Mouse (Mus musculus) T-helper 17 cell (primary cell): ENCODE measurements around the gene Pabpn1.

Experiments
- in situ Hi-C, 2 experiments: fragments of 300-600 bp; cut with MboI, MseI; formaldehyde crosslinking; loops; 1 replicate in 1 of 2; 2 replicates in 1 of 2; pipeline ENCODE4 v1.15.1; 2025; ENCODE audit warnings: high pct_unique_total_duplicates in 2 of 2

Gene Pabpn1

GRCm38 (mm10) chr14:54892200-54892599, at the start of gene Pabpn1:
Gene Pabpn1, plus strand, starts transcription at chr14:54892500.
- in situ Hi-C loops: no loop called here

DNA sequence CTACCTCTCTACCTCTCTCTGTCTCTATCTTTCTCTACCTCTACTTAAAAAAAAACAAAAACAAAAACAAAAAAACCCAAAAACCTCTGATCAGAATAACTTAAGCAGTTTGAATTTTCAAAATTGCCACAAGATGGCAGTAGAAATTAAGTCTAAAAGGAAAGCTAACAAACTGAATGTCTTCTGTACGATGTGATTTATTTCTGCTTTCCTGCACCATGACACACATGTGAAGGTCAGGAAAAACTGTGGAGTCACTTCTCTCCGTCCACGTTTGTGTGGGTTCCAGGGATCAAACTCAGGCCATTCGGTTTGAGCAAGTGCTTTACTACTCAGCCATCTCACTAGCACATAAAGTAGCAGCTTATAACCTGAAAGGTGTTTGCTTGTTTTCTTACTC, 48.8 kb upstream of the Pabpn1 start:
- in situ Hi-C loops: loop anchor here in 1 of 2 experiments (5.0 kb wide), 1 partner anchor 94 kb away; the partner anchor contains the start of gene Cmtm5

DNA sequence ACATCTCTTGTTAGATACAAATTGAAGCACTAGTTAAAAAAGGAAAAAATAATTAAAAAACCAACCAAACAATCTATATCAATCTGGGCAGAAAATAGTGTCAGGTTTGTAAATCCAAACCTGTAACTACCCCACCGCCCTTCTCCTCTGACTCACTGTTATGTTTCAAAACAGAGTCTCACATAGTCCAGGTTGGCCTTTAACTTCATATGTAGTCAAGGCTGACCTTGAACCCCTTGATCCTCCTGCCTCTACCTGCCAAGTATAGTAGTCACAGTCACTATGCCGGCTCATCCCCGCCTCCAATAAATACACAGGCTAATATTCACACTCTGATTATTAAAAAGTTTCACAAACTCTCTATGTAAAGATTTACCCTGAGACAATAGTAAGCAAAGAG, 36.6 kb upstream of the Pabpn1 start:
- in situ Hi-C loops: no loop called here

DNA sequence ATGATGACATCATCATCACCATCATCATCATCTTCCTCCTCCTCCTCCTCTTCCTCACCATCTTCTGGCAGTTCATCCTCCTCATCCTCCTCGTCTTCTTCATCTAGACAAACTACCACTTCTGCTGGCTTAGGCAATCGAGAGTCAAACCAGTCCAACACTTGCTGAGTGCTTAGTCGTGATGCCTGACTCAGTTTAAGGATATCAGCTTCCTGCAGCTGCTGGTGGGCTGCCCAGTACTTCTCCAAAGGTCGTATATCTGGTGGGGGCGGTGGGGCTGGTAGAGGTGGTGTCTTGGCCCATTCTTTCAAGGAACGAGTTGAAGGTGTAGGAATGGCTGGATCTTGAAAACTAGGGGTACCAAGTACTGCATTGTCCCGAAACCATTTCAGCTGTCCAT, 35.6 kb upstream of the Pabpn1 start:
- in situ Hi-C loops: no loop called here

- in situ Hi-C loops: no loop called here
Observed at GRCm38 (mm10) chr14:54857891-54858290, 34.4 kb upstream of the Pabpn1 start.

GRCm38 (mm10) chr14:54860511-54860910, 31.8 kb upstream of the Pabpn1 start:
- in situ Hi-C loops: no loop called here

GRCm38 (mm10) chr14:54863501-54864312, 28.6 kb upstream of the Pabpn1 start:
- in situ Hi-C loops: no loop called here

- in situ Hi-C loops: no loop called here
Observed at GRCm38 (mm10) chr14:54864313-54865036, 27.8 kb upstream of the Pabpn1 start.

DNA sequence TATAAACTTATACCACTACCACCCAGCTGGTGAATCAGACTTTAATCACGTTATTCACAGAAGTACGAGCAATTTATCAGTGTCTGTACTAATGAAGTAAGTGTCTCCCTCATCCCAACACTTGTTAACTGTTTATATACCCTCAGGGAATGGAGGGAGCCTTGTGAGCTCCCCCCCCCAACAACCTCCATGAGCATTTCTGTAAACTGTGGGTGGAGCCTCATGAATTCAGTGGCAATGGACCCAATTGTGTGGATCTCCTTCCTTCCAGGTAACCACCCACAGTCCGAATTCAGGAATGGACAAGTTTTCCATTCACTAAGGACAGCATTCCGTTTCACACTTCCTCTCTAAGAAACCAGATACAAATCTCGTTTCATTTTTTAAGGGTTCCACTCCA, 26.7 kb upstream of the Pabpn1 start:
- in situ Hi-C loops: no loop called here

GRCm38 (mm10) chr14:54866268-54866667, 26.0 kb upstream of the Pabpn1 start:
- in situ Hi-C loops: no loop called here

DNA sequence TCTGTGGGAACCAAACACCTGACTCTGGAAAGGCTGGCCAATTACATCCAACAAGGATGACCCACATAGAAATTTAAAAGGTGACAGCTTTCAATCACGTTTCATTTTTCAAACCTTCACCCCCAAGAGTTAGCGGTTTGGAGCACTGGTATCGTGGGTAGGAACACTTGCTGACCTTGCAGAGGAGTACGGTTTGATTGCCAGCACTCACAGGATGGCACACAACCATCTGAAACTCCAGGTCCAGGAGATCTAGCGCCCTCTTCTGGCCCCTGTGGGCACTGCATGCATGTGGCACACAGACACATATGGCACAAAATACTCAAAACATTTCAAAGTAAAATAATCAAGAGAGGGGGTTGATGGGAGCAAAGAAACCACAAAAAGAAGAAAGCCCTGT, 25.4 kb upstream of the Pabpn1 start:
- in situ Hi-C loops: no loop called here

- in situ Hi-C loops: no loop called here
Observed at GRCm38 (mm10) chr14:54868026-54868425, 24.3 kb upstream of the Pabpn1 start.

- in situ Hi-C loops: no loop called here
Observed at GRCm38 (mm10) chr14:54870861-54871260, 21.4 kb upstream of the Pabpn1 start, which contains the start of gene Homez. Gene Homez, minus strand, starts transcription at chr14:54870961.

DNA sequence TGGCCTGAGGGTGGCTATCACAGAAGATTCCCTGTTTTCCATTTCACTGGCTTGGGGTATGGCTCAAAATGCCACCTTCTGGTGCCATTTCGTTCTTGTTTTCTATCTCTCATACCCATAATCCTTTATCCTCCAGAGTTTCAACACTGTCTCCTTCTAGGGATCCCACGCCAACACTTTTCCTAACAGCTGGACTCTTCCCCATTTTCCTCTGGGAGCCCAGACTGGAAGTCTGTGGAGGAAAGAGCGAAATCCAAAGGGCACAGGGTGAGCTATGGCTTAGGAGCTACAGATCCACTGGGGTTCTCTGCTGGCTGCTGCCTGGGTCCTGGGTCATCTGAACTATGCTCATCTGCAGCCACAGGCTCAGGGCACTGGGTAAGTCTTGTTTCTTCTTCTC, 18.1 kb upstream of the Pabpn1 start:
- in situ Hi-C loops: no loop called here

DNA sequence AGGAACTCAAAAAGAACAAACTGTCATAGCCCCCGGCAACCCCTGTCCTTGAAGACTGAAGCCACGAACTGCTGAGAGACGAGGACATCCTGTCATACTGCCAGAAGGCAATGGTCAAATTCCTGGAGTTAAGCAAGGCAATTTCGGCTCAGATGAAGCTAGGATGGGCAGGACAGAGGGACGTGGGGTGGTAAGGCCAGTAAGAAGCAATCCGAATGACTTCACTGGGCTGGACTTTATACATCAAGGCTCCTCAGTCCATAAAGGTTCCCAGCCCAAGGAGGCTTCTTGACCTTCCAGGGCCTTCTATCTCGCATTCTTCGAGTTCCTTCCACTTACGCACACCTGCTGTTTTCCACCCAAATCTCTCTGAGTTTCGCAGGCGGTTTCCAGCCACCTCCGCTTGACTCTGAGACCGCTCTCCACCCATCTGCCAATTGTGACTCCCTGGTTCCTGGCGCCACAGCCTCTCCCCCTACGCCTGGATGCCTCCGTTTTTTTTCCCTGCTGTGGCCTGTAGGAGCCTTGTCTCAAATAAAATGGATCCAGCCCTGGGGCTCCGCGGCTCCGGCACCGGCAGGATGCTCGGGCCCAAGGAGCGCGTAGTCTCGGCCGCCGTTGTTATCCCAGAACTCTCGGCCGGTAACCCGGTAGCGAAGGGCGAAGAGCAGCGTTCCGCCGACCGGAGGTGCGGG, 16.3 kb upstream of the Pabpn1 start:
- in situ Hi-C loops: no loop called here

- in situ Hi-C loops: no loop called here
Observed at GRCm38 (mm10) chr14:54876539-54877047, 15.7 kb upstream of the Pabpn1 start.

DNA sequence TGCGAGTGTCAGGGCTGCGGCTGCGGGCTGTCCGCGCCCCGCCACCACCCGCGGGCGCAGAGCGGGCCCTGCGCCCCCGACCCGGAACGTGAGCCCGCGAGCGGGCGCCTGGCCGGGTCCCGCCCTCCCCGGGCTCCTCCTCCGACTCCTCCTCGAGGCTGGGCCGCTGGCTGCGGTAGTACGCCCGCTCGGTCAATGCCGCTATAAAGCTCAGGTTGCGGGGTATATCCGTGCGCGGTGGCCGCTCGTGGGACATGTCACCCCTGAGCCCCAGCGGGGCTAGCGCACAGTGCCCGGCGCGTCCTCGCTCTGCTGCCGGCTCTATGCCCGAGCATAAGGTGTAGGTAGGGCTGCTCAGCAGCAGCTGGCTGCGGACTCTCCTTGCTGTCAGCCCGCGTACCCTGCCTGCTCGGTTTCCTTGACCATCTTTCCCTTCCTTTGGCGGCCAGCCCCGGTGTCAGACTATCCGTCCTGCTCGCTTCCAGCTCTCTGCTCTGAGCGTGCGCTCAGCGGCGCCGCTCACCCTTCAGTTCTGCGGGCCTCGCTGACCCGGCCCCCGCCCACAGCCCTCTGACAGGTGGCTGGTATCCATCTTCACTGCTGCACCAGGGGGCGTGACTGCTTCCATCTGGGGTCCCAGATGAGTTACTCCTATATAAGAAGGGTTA, 15.1 kb upstream of the Pabpn1 start, which contains the start of gene Ppp1r3e:
Gene Ppp1r3e, minus strand, starts transcription at position 503 of the 668 bp plus-strand sequence.
- in situ Hi-C loops: no loop called here

DNA sequence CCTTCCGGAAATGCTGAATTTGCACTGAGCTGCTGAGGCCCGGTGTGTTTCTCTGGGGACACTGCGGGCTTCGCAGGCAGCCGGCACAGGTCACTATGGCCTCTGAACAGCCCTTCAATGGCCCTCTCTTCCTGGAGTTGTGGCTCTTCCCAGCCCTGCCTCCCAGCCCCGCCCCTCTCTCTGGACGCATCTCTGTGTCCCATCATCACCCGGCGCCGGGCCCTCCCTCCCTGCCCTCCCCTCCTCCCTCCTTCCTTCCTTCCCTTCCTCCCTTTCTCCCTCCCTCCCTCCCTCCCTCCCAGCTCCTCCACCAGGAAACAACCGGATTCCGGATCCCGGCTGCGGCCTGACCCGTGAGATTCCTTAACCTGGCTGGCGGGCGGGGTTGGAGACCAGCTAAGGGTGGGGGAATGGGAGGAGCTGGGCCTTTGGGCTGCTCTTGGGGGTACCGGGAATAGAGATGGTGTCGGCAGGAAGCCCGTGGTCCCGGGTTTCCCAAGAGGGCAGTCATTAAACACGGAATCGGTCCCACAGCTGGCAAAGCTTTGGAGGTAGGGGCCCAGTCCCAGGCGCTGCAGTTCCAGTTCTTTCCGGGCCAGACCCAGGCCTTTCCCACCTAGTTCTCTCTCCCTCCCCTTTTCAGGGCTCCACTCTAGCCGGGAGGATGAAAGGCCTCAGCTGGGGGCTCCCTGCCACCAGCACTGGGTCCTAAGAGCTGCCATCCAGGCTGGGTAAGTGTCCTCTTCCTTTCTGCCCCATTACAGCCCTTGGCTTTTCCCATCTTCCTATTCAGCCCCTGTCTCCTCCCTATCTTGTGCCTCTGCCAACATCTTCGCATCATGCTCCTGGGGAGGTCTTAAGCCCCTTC, 8.9 kb upstream of the Pabpn1 start, which contains the start of the genes Bcl2l2 and Gm20521:
Gene Bcl2l2, plus strand, starts transcription at position 224 of the 868 bp plus-strand sequence.
Gene Gm20521, plus strand, starts transcription at position 288 of the 868 bp plus-strand sequence.
- in situ Hi-C loops: no loop called here

DNA sequence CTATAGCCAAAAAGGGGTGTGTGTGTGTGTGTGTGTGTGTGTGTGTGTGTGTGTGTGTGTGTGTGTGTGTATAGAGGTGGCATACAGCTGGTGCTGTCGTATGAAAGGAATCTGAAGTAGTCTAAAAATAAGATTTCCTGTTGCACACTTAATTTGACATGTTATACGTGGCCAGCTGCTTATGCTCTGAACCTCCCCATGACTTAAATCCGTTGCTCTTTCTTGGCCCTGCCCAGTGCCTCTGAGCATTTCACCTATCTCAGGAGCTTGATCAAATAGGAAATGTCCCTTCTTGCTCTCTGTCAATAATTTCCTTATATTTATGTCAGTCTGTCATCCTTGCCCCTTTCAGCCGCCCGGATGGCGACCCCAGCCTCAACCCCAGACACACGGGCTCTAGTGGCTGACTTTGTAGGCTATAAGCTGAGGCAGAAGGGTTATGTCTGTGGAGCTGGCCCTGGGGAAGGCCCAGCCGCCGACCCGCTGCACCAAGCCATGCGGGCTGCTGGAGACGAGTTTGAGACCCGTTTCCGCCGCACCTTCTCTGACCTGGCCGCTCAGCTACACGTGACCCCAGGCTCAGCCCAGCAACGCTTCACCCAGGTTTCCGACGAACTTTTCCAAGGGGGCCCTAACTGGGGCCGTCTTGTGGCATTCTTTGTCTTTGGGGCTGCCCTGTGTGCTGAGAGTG, 8.1 kb upstream of the Pabpn1 start:
- in situ Hi-C loops: no loop called here

DNA sequence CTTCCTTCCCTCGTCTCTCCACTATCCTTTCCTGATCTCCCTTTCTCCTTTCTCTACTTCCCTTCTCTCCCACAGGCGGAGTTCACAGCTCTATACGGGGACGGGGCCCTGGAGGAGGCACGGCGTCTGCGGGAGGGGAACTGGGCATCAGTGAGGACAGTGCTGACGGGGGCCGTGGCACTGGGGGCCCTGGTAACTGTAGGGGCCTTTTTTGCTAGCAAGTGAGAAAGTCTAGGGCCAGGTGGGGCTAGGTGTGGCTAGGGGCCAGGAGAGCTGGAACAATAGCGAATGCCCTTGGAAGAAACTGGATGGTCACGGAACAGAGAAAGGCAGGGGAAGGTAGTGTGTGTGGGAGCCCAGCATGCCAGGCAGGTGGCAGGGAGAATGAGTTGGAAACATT, 7.0 kb upstream of the Pabpn1 start:
- in situ Hi-C loops: no loop called here
